Mouse (Mus musculus) midbrain, embryonic 13.5 days (tissue): Measurements from ENCODE around the gene Cspg5. TPM values are rescaled to one million over a fixed set of nuclear protein-coding genes. Genes with fewer than 3 reads are reported as not detected.

Source experiments
- ATAC-seq: fragments of 200-750 bp; cut with Nextera tagmentation; 2 replicates; pipeline ENCODE4 v1.8.0; 2017; ENCODE audit warnings: mild to moderate bottlenecking, moderate TSS enrichment, moderate library complexity
- H3K27ac ChIP-seq: fragments of 300-500 bp; sonication (generic); 2 replicates; pipeline ENCODE4 v1.5.1; 2015; ENCODE audit warnings: inconsistent platforms, mild to moderate bottlenecking, moderate library complexity
- H3K27me3 ChIP-seq: fragments of 300-500 bp; sonication (generic); 2 replicates; pipeline ENCODE4 v1.6.1; 2015; ENCODE audit warnings: mild to moderate bottlenecking, inconsistent platforms
- H3K36me3 ChIP-seq: fragments of 300-500 bp; sonication (generic); 2 replicates; pipeline ENCODE4 v1.6.1; 2015; ENCODE audit warnings: mild to moderate bottlenecking, inconsistent platforms
- H3K4me1 ChIP-seq: fragments of 300-500 bp; sonication (generic); replicated peaks from 2 replicates; pipeline ENCODE4 v1.6.1; 2015; ENCODE audit warnings: inconsistent platforms
- H3K4me2 ChIP-seq: fragments of 300-500 bp; sonication (generic); replicated peaks from 2 replicates; pipeline ENCODE4 v1.6.1; 2015; ENCODE audit warnings: moderate library complexity, mild to moderate bottlenecking, inconsistent platforms
- H3K4me3 ChIP-seq: fragments of 300-500 bp; sonication (generic); replicated peaks from 2 replicates; pipeline ENCODE4 v1.5.1; 2015; ENCODE audit warnings: mild to moderate bottlenecking, inconsistent platforms
- H3K9ac ChIP-seq: fragments of 300-500 bp; sonication (generic); replicated peaks from 2 replicates; pipeline ENCODE4 v1.6.1; 2015; ENCODE audit warnings: mild to moderate bottlenecking, inconsistent platforms
- H3K9me3 ChIP-seq: fragments of 300-500 bp; sonication (generic); 2 replicates; pipeline ENCODE4 v1.6.1; 2016; ENCODE audit warnings: mild to moderate bottlenecking, inconsistent platforms
- WGBS: fragments of 180-500 bp; shearing (Covaris S2); methylation state at CpG from one replicate; pipeline ENCODE4 v1.1.7; 2015; 5-methylcytosine and 5-hydroxymethylcytosine counted together
- polyA plus RNA-seq: library from polyadenylated mRNA; unstranded; fragments of >200 nt; fragmentation: Nextera tagmentation; extraction: Ambion mirVana; gene quantifications from 2 replicates; pipeline ENCODE4 v1.2.1, GENCODE M21; 2015

Cspg5 gene
- polyA plus RNA-seq, 1 experiment from 2014 or later: 70.2 TPM

DNA sequence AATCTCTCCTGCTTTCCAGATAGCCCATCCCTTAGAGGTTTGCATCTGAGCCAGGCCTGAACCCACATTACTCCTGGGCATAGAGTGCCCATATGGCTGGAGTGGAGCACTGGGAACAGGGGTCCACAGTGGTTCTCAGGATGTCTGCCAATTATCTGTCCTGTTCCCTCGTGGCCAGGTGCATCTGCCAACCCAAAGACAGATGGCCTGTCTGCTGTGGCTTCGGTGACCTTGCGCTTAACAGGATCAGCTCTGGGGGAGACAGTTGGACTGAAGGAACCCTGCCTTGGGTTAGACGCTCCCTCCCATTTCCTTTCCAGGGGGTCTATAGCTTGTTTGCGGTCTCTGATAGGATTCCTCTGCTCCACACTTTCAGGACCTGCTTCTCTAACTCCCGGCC is 15.1 kb downstream of the Cspg5 start:
- H3K27me3 ChIP-seq: no peaks in the 10 kb centered on the region
- H3K9ac ChIP-seq: no peak overlapping the region
- peaks cover 47% of the 10 kb centered on the region for H3K36me3 ChIP-seq
- H3K4me2 ChIP-seq: no peak overlapping the region
- H3K4me1 ChIP-seq: peaks cover 14% of the 10 kb centered on the region
- 77% methylated on average over 6 of the region's 6 CpGs for WGBS
- no peak overlapping the region for H3K4me3 ChIP-seq
- no peak for ATAC-seq
- no peak overlapping the region; the same call in 1 of the 2 replicates for H3K27ac ChIP-seq
- no peaks in the 10 kb centered on the region for H3K9me3 ChIP-seq

DNA sequence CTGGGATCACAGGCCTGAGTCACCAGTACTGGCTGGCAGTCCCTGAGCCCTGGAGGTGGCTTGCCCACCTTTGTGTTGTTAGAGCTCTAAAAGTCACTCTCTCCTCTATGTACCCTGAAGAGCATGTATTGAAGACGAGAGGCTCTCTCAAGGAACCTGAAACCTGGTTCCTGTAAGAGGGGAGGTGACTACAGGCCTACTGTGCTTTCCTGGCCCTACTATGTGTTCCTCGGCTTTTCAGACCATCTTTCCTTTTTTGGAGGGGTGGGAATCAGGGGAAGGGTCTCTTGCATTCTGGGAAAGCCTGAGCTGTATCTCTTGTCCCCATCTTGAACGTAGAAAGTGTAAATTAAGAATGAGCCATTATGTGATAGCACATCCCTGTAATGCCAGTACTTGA is 15.5 kb downstream of the Cspg5 start:
- Histone ChIP-seq H3K36me3 (peaks cover 47% of the 10 kb centered on the region), H3K9ac (no peak overlapping the region), H3K9me3 (no peaks in the 10 kb centered on the region), H3K27ac (no peak overlapping the region), H3K27me3 (no peaks in the 10 kb centered on the region), H3K4me1 (peaks cover 14% of the 10 kb centered on the region), H3K4me2 (no peak overlapping the region), H3K4me3 (no peak overlapping the region)
- WGBS: 89% methylated on average over 3 of the region's 3 CpGs
- no peak for ATAC-seq

DNA sequence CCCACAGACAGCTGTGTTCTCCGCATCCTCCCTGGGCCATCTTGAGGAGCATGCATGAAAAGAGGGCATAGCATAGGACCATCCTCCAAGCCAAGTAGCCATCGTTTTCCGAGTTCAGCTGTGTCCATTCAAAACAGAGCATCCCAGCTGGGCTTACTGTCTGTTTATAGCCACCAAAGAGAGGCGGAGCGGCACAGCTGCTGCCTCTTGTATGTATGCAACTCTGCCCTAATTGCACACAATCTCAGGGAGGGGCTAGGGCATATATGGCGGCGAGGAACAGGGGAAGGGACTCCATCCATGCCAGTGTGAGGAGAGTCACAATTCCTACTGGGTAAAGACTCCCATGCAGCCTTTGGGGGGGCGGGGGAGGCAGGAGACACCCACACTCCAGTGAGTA is 19.6 kb downstream of the Cspg5 start:
- WGBS: 84% methylated on average over 8 of the region's 8 CpGs

DNA sequence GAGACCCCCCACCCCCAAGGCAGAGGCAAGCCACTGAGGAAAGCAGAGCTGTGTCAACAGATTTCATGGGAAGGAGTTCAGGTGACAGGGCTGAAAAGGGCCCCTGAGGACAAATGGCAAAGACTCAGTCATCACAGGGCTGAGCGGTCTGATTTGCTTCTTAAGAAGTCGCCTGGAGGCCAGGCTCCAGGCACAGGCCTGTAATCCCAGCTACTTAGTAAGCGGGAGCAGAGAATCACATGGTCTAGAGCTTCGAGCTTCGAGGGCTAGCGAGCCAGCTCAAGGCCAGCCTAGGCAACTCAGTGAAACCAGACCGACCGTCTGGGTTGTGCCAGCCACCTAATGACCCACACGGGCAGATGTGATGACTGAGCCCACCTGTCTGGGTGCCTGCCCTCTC is 21.4 kb downstream of the Cspg5 start:
- no peak overlapping the region for H3K27ac ChIP-seq
- 0 out of 2 replicates have a peak, but pooled peaks cover 2% of the 10 kb centered on the region for H3K4me1 ChIP-seq
- no peak overlapping the region for H3K4me2 ChIP-seq
- ATAC-seq: no peak
- H3K9me3 ChIP-seq: no peaks in the 10 kb centered on the region
- peaks cover 29% of the 10 kb centered on the region for H3K36me3 ChIP-seq
- H3K27me3 ChIP-seq: no peaks in the 10 kb centered on the region
- no peak overlapping the region for H3K4me3 ChIP-seq
- 71% methylated on average over 9 of the region's 9 CpGs for WGBS
- no peak overlapping the region for H3K9ac ChIP-seq

More for the DNA sequence above, 19.6 kb downstream of the Cspg5 start:
- no peak for ATAC-seq
- Histone ChIP-seq H3K36me3 (peaks cover 41% of the 10 kb centered on the region), H3K9me3 (no peaks in the 10 kb centered on the region), H3K27ac (no peak overlapping the region), H3K9ac (no peak overlapping the region), H3K27me3 (no peaks in the 10 kb centered on the region), H3K4me3 (no peak overlapping the region), H3K4me1 (0 out of 2 replicates have a peak, but pooled peaks cover 2% of the 10 kb centered on the region), H3K4me2 (no peak overlapping the region)

DNA sequence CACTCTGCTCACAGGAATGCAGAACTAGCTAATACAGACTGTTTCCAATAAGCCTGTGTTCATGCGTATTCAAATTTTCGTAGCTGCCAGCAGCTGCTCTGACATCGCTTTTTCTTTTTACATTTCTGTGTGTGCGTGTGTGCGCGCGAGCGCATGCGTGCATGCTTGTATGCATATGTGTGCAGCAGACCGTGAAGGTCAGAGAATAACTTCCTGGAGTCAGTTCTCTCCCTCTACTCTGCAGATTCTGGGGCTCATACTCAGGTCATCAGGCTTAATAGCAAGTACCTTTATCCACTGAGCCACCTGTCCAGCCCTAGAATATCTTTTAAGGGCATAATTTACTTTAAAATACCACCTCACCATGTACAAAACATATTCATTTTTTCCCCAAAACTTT is 24.8 kb downstream of the Cspg5 start:
- H3K27me3 ChIP-seq: no peaks in the 10 kb centered on the region
- ATAC-seq: no peak
- H3K9ac ChIP-seq: no peak overlapping the region
- no peaks in the 10 kb centered on the region for H3K9me3 ChIP-seq
- no peak overlapping the region for H3K4me3 ChIP-seq
- WGBS: 85% methylated on average over 10 of the region's 10 CpGs
- 0 out of 2 replicates have a peak, but pooled peaks cover 2% of the 10 kb centered on the region for H3K4me1 ChIP-seq
- no peak overlapping the region for H3K4me2 ChIP-seq
- peaks cover 2% of the 10 kb centered on the region; the same call in 1 of the 2 replicates for H3K36me3 ChIP-seq
- no peak overlapping the region for H3K27ac ChIP-seq

DNA sequence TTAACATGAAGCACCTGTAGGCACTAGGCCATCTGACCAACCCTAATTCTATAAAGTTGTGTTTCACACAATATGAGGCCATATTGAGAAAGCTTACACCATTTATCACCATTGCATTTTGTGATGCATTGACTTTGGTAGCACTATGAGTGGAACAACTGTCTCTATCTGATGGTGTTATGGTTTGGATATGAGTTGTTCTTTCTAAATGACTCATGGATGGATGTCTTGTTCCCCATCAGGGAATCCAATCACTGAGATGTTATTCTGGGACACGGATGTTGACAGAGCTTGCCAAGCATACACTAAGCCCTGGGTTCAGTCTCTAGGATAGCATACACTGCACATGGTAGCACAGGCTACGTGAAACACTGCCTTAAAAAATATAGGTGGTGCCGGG is 28.7 kb downstream of the Cspg5 start:
- no peaks in the 10 kb centered on the region for H3K4me1 ChIP-seq
- H3K4me3 ChIP-seq: no peak overlapping the region
- ATAC-seq: no peak
- H3K9me3 ChIP-seq: no peaks in the 10 kb centered on the region
- no peak overlapping the region for H3K27ac ChIP-seq
- H3K4me2 ChIP-seq: no peak overlapping the region
- no peak overlapping the region for H3K9ac ChIP-seq
- WGBS: 97% methylated on average over 3 of the region's 3 CpGs
- no peaks in the 10 kb centered on the region for H3K27me3 ChIP-seq
- H3K36me3 ChIP-seq: no peaks in the 10 kb centered on the region

DNA sequence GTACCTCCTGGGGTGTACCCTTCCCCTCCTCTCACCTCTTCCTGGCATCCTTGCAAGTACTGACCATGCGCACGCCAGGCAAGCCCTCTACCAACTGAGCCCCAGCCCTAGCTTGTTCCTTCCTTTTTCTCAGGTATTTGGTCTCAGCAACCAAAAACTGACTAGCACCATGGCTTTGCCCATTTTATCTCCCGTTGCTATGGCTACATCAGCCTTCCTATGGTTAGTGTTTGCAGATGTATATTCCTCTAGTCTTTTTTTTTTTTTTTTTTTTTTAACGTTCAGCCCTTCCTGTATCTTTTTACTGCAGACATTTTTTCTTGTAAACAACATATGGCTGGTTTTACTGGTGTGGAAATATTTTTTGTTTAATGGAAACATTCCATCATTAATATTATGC is 29.9 kb downstream of the Cspg5 start:
- no peak overlapping the region for H3K27ac ChIP-seq
- H3K9me3 ChIP-seq: no peaks in the 10 kb centered on the region
- H3K4me3 ChIP-seq: no peak overlapping the region
- no peaks in the 10 kb centered on the region for H3K36me3 ChIP-seq
- no peak overlapping the region for H3K9ac ChIP-seq
- no peaks in the 10 kb centered on the region for H3K4me1 ChIP-seq
- 80% methylated on average over 4 of the region's 4 CpGs for WGBS
- H3K27me3 ChIP-seq: no peaks in the 10 kb centered on the region
- no peak for ATAC-seq
- no peak overlapping the region for H3K4me2 ChIP-seq

DNA sequence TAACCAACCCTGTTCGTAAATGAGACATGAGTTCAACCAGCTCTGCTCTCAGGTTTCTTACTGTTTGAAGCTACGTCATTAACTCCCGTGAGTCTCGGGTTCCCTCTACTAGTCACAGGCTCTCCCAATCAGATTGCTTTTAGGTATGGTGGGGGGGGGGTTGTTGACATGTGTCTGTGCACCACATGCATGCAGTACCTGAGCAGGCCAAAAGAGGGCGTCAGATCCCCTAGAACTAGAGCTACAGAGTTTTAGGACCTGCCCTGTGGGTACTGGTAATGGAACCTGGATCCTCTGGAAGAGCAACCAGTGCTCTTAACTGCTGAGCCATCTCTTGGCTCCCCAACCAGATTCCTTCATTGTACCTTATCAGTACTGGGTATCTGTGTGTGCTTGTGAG is 32.3 kb downstream of the Cspg5 start:
- H3K36me3 ChIP-seq: no peaks in the 10 kb centered on the region
- no peak overlapping the region for H3K4me3 ChIP-seq
- H3K27ac ChIP-seq: no peak overlapping the region
- H3K9me3 ChIP-seq: no peaks in the 10 kb centered on the region
- no peak for ATAC-seq
- no peaks in the 10 kb centered on the region for H3K4me1 ChIP-seq
- H3K4me2 ChIP-seq: no peak overlapping the region
- H3K9ac ChIP-seq: no peak overlapping the region
- 79% methylated on average over 5 of the region's 5 CpGs for WGBS
- no peaks in the 10 kb centered on the region for H3K27me3 ChIP-seq

DNA sequence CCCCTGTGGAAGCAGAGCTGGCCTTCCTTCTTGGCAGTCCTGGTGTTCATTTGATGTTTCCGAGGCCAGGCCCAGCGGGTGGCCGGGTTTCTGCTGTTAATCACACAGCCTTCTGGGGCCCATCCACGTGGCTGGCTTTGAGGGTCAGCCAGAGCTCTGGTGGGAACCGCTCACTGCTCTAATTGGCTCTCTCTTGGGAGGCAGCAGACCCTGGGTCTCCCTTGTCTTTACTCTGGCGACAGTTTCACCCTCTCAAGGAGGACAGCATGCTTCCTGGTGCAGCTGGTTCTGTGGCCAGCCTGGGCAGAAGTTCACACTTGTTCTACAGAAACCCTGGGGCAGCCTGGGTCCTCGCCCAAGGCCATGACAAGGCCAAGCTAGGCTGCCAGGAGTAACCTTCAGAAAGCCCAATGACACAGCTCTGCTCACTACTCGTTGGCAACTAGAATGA is 33.9 kb downstream of the Cspg5 start:
- H3K27me3 ChIP-seq: no peaks in the 10 kb centered on the region
- no peak overlapping the region for H3K4me2 ChIP-seq
- ATAC-seq: no peak
- H3K9me3 ChIP-seq: no peaks in the 10 kb centered on the region
- H3K36me3 ChIP-seq: no peaks in the 10 kb centered on the region
- H3K27ac ChIP-seq: no peak overlapping the region
- H3K9ac ChIP-seq: no peak overlapping the region
- 63% methylated on average over 8 of the region's 8 CpGs for WGBS
- no peaks in the 10 kb centered on the region for H3K4me1 ChIP-seq
- no peak overlapping the region for H3K4me3 ChIP-seq

DNA sequence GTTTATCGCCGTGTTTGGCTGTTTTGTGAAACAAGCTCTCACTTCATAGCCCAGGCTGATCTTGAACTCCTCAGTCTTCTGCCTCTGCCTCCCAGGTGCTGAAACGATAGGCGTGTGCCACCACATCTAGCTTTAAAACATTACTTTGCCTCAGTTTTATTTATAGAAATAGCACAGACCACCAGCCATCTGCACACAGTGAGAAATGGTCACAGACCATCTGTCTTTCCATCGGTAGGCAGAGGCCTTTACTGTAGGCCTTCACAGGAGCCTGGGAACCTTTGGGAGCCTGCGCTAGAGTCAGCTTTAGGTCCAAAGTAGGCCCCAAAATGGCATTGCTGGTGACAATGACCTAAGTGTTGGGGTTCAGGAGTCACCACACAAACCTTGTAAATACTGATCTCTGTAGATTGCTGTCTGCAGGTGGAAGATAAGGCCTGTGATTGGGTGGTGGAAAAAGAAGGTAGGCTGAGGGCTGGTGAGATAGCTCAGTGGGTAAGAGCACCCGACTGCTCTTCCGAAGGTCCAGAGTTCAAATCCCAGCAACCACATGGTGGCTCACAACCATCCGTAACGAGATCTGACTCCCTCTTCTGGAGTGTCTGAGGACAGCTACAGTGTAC is 40.6 kb downstream of the Cspg5 start:
- H3K27me3 ChIP-seq: no peaks in the 10 kb centered on the region
- H3K4me1 ChIP-seq: peaks cover 13% of the 10 kb centered on the region
- no peak overlapping the region for H3K27ac ChIP-seq
- H3K4me3 ChIP-seq: no peak overlapping the region
- H3K9me3 ChIP-seq: no peaks in the 10 kb centered on the region
- no peaks in the 10 kb centered on the region for H3K36me3 ChIP-seq
- H3K9ac ChIP-seq: no peak overlapping the region
- no peak overlapping the region for H3K4me2 ChIP-seq
- ATAC-seq: no peak
- 96% methylated on average over 8 of the region's 10 CpGs for WGBS

DNA sequence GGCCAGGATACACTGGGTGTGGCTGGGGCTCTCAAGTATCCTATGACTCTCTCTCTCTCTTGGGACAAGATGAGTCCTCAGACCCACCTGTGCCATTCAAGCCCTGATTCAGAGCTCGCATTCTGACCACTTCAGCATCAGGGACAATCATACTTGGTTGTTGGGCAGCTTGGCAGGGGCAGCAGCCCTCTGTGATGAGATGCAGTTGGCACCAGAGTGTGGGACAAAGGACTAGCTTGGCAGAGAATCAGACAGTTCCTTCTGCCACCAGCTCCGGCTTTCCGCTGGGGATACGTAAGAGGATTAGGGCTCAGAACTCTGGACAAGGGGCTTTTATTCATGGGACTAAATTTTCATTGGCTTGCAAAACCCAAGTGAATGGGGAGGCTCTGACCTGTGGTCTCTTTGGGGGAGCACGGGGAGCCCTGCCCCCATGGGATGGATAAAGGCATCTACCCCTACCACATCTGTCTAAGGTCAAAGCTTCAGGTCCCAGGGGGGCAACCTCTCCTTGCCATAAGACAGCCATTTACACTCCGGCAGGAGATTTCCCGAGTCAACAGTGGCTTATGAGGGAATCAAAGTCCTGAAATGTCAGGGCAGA is 43.8 kb downstream of the Cspg5 start:
- H3K9ac ChIP-seq: no peak overlapping the region
- ATAC-seq: peak; percentile 91
- H3K27me3 ChIP-seq: no peaks in the 10 kb centered on the region
- H3K27ac ChIP-seq: peak overlapping the region; percentile 61
- H3K9me3 ChIP-seq: no peaks in the 10 kb centered on the region
- peaks cover 13% of the 10 kb centered on the region for H3K4me1 ChIP-seq
- H3K4me2 ChIP-seq: no peak overlapping the region
- WGBS: 22% methylated on average over 7 of the region's 7 CpGs
- H3K4me3 ChIP-seq: no peak overlapping the region
- H3K36me3 ChIP-seq: no peaks in the 10 kb centered on the region

DNA sequence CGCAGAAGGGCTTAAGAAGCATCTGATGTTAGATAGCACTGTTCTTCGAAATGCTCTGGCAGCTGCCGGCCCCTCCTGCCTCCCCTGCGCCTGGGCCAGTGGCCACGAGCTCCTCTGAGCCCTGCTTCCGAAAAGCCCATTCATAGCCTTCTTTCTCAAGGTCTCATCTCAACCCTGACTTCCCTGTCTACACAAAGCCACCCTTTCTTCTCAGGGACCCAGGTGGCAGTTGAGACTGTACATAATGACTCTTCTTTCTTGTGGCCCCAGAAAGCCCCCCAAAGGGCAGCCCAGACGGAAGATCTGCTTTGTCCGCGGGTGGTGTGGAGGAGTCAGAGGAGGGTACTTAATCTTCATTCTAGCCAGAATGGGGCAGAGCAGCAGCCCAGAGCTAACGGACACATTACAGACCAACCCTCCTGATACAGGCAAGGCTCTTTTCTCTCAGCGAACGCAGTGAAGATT is 49.7 kb downstream of the Cspg5 start:
- Histone ChIP-seq H3K4me3 (no peak overlapping the region), H3K9me3 (no peaks in the 10 kb centered on the region), H3K27ac (peak overlapping the region; percentile 20; the same call in 1 of the 2 replicates), H3K27me3 (no peaks in the 10 kb centered on the region), H3K9ac (no peak overlapping the region), H3K36me3 (no peaks in the 10 kb centered on the region), H3K4me2 (no peak overlapping the region), H3K4me1 (peaks cover 20% of the 10 kb centered on the region)
- no peak for ATAC-seq
- 51% methylated on average over 12 of the region's 12 CpGs for WGBS
